Mouse (Mus musculus) stomach, embryonic 16.5 days (tissue): ENCODE measurements around the gene Cir1. TPM values are rescaled to one million over a fixed set of nuclear protein-coding genes. Genes with fewer than 3 reads are reported as not detected.

Source experiments
- ATAC-seq: fragments of 200-750 bp; cut with Nextera tagmentation; 2 replicates; pipeline ENCODE4 v1.8.0; 2017; ENCODE audit warnings: moderate number of reproducible peaks, moderate TSS enrichment; ENCODE audit not compliant: insufficient read depth, low FRiP score
- H3K27ac ChIP-seq: fragments of 300-500 bp; sonication (generic); 2 replicates; pipeline ENCODE4 v1.5.1; 2014; ENCODE audit warnings: low read length
- H3K27me3 ChIP-seq: fragments of 300-500 bp; sonication (generic); 2 replicates; pipeline ENCODE4 v1.6.1; 2014; ENCODE audit warnings: low read length, control low read depth, mixed read lengths; ENCODE audit not compliant: control insufficient read depth, insufficient read depth
- H3K36me3 ChIP-seq: fragments of 300-500 bp; sonication (generic); 2 replicates; pipeline ENCODE4 v1.6.1; 2014; ENCODE audit warnings: low read length; ENCODE audit not compliant: control insufficient read depth, insufficient read depth
- H3K4me1 ChIP-seq: fragments of 300-500 bp; sonication (generic); 2 replicates; pipeline ENCODE4 v1.6.1; 2014; ENCODE audit warnings: low read length, control low read depth, mixed read lengths; ENCODE audit not compliant: control insufficient read depth, insufficient read depth
- H3K4me2 ChIP-seq: fragments of 300-500 bp; sonication (generic); 2 replicates; pipeline ENCODE4 v1.6.1; 2014; ENCODE audit warnings: low read depth, low read length, mixed read lengths
- H3K4me3 ChIP-seq: fragments of 300-500 bp; sonication (generic); replicated peaks from 2 replicates; pipeline ENCODE4 v1.5.1; 2014; ENCODE audit warnings: mild to moderate bottlenecking, low read length
- H3K9ac ChIP-seq: fragments of 300-500 bp; sonication (generic); 2 replicates; pipeline ENCODE4 v1.6.1; 2014; ENCODE audit warnings: low read length
- H3K9me3 ChIP-seq: fragments of 300-500 bp; sonication (generic); replicated peaks from 2 replicates; pipeline ENCODE4 v1.6.1; 2016; ENCODE audit warnings: low read length, control low read depth; ENCODE audit not compliant: control insufficient read depth
- WGBS: fragments of 180-500 bp; shearing (Covaris S2); extraction: QIAGEN DNeasy Blood & Tissue Kit; methylation state at CpG from one replicate; pipeline ENCODE4 v1.1.7; 2014; 5-methylcytosine and 5-hydroxymethylcytosine counted together
- polyA plus RNA-seq: library from polyadenylated mRNA; unstranded; fragments of >200 nt; fragmentation: Nextera tagmentation; extraction: Ambion mirVana; gene quantifications from 2 replicates; pipeline ENCODE4 v1.2.1, GENCODE M21; 2015

Cir1 gene
- polyA plus RNA-seq, 1 experiment from 2014 or later, result 22.4 TPM

- WGBS, result 4% methylated on average over 38 of the region's 38 CpGs
- Histone ChIP-seq H3K4me1 (peaks cover 22% of the 10 kb centered on the region), H3K36me3 (no peaks in the 10 kb centered on the region), H3K9me3 (no peaks in the 10 kb centered on the region), H3K4me3 (no peak overlapping the region), H3K4me2 (no peak overlapping the region), H3K27ac (no peak overlapping the region), H3K9ac (no peak overlapping the region), H3K27me3 (peaks cover 69% of the 10 kb centered on the region)
- ATAC-seq, result no peak
Observed at GRCm38 (mm10) chr2:73277021-73277708, 35.3 kb downstream of the Cir1 start.

DNA sequence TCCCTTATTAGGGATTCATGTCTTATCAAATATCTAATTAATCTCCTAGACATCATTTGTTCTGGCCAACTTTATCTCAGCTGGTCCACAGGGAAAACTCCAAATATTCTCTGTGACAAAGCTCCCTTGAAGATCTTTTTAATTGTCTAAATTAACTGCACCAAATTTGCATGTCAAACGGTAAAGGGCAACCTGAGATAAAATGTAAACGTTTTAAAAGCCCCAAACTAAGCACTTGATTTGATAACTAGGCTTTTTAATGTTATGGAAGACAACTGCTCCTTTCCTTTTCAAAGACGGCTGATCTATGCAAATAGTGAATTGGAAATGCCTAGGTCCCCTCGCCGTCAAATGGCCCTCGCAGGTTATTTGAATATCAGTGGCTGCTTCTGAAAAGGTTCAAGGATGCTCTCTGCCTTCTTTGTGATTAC is 36.3 kb downstream of the Cir1 start:
- no peak for ATAC-seq
- H3K9ac ChIP-seq, result no peak overlapping the region
- no peak overlapping the region for H3K4me3 ChIP-seq
- H3K27ac ChIP-seq, result no peak overlapping the region
- peaks cover 29% of the 10 kb centered on the region for H3K4me1 ChIP-seq
- no peaks in the 10 kb centered on the region for H3K9me3 ChIP-seq
- no peaks in the 10 kb centered on the region for H3K36me3 ChIP-seq
- peaks cover 68% of the 10 kb centered on the region for H3K27me3 ChIP-seq
- no peak overlapping the region for H3K4me2 ChIP-seq
- WGBS, result 3% methylated on average over 6 of the region's 6 CpGs

DNA sequence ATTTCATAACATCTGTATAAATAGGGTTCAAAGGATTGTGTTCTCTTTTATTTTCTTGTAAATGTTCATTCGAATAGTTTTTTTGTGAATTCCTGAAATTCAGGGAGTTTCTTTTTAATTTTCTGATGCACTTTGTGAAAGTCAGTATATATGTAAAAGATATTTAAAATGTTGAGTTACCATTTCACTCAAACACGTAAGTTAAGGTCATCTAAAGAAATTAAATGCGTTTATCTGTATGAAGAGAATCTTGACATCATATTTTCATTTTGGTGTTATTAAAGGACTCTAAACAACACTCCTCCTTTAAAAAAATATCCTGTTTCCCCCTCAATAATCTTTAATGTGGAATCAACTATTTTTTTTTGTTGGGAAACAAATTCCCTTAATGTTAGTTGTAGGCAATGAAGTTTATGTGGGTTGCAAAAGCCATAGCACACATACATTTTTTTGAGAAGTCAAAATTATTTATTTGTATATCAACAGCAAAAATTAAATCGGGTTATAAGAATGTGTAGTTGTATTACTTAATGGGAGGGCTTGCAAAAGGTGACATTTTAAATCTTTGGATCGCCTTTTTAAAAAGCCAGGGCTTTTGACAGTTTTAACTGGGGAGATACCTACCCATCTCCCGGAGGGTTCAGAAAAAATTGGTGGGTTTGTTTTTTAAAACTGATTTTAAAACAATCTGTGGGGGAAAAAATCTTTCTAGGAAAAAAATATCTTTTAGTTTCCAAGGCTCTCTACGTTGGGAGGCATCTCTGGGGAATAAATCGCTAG is 37.0 kb downstream of the Cir1 start:
- H3K27ac ChIP-seq, result no peak overlapping the region
- no peaks in the 10 kb centered on the region for H3K36me3 ChIP-seq
- H3K9me3 ChIP-seq, result no peaks in the 10 kb centered on the region
- H3K9ac ChIP-seq, result no peak overlapping the region
- peaks cover 26% of the 10 kb centered on the region for H3K4me1 ChIP-seq
- 11% methylated on average over 8 of the region's 8 CpGs for WGBS
- no peak for ATAC-seq
- no peak overlapping the region for H3K4me3 ChIP-seq
- peaks cover 67% of the 10 kb centered on the region for H3K27me3 ChIP-seq
- no peak overlapping the region for H3K4me2 ChIP-seq

DNA sequence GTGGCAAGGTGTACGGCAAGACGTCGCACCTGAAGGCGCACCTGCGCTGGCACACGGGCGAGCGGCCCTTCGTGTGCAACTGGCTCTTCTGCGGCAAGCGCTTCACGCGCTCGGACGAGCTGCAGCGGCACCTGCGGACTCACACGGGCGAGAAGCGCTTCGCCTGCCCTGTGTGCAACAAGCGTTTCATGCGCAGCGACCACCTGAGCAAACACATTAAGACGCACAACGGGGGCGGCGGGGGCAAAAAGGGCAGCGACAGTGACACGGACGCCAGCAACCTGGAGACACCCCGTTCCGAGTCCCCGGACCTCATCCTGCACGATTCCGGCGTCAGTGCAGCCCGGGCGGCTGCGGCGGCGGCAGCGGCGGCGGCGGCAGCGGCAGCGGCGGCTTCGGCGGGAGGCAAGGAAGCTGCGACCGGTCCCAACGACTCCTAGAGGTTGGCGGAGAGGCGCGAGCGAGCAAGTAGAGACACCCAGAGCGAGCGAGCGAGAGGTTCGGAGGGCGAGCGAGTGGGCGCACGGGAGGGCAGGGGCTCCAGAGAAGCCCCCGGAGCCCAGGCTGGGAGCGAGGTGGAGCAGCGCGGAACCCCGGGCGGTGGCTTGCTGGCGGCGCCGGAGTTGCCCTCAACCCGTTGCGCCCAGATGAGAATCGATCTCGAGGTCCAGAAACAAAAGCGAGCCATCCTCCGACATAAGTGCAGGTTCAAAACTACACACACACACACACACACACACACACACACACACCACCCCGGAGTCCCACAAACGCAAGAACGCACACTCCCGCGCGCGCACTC is 38.2 kb downstream of the Cir1 start:
- no peak overlapping the region for H3K9ac ChIP-seq
- no peak overlapping the region for H3K27ac ChIP-seq
- H3K27me3 ChIP-seq, result peaks cover 69% of the 10 kb centered on the region
- peak; percentile 14; the same call in 1 of the 2 replicates for ATAC-seq
- peak overlapping the region; percentile 41 for H3K4me3 ChIP-seq
- H3K9me3 ChIP-seq, result no peaks in the 10 kb centered on the region
- no peaks in the 10 kb centered on the region for H3K36me3 ChIP-seq
- peaks cover 26% of the 10 kb centered on the region for H3K4me1 ChIP-seq
- WGBS, result under 1% methylated on average over 88 of the region's 88 CpGs
- peak overlapping the region; percentile 58 for H3K4me2 ChIP-seq

- ATAC-seq, result peak; percentile 38; the same call in 1 of the 2 replicates
- Histone ChIP-seq H3K4me3 (peak overlapping the region; percentile 41), H3K9ac (no peak overlapping the region; the same call in 1 of the 2 replicates), H3K4me2 (peak overlapping the region; percentile 58), H3K27ac (no peak overlapping the region), H3K4me1 (peaks cover 26% of the 10 kb centered on the region), H3K36me3 (no peaks in the 10 kb centered on the region), H3K27me3 (peaks cover 69% of the 10 kb centered on the region), H3K9me3 (no peaks in the 10 kb centered on the region)
- under 1% methylated on average over 105 of the region's 110 CpGs for WGBS
Observed at GRCm38 (mm10) chr2:73273249-73274118, 39.0 kb downstream of the Cir1 start.

DNA sequence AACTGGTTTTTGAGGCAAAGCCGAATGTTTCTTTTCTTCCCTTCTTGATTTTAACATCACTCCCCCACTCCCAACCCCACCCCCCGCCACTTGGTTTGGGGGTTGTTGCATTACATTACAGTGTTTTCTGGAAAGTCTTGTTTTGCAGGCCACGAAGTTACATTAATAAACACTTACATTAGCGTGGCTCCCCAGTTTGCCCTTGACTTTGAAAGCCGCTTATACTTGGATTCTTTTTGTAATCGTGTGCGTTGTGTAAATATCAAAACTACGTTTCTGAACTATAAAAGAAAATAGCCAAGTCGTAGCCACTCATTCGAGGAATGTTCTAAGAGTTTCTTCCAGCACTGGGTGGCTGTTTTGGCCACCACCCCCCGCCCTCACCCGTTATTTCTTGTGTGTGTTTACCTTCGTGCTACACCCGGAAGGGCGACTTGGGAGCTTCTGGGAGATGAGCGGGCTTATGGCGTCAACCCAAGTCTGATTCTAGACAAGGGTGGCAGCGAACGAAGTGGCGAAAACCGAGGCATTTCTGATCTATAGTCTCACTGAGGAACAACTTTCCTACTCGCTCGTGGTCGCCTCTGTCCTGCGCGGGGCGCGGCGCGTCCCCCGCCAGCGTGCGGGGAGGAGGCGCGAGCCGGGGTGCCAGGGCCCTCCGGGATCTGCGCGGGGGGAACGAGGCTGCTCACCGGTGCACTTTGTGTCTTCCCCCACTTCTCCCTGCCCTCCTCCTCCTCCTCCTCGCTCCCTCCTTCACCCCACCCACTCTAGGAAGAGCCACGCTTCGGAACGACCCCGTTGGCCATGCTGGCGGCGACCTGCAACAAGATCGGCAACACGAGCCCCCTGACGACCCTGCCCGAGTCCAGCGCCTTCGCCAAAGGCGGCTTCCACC is 39.9 kb downstream of the Cir1 start:
- H3K4me2 ChIP-seq, result peak overlapping the region; percentile 58
- WGBS, result under 1% methylated on average over 55 of the region's 55 CpGs
- peaks cover 72% of the 10 kb centered on the region for H3K27me3 ChIP-seq
- no peak for ATAC-seq
- H3K9ac ChIP-seq, result no peak overlapping the region
- no peak overlapping the region for H3K27ac ChIP-seq
- no peaks in the 10 kb centered on the region for H3K9me3 ChIP-seq
- H3K36me3 ChIP-seq, result no peaks in the 10 kb centered on the region
- peak overlapping the region; percentile 41 for H3K4me3 ChIP-seq
- peaks cover 26% of the 10 kb centered on the region for H3K4me1 ChIP-seq

GRCm38 (mm10) chr2:73271459-73272161 is 40.9 kb downstream of the Cir1 start, which contains the start of gene Sp9:
Gene Sp9, plus strand, starts transcription at chr2:73271925.
- Histone ChIP-seq H3K27me3 (peaks cover 72% of the 10 kb centered on the region), H3K36me3 (no peaks in the 10 kb centered on the region), H3K4me1 (peaks cover 26% of the 10 kb centered on the region), H3K4me3 (peak within 1 kb of the TSS; percentile 41), H3K9ac (no peak within 1 kb of the TSS), H3K9me3 (no peaks in the 10 kb centered on the region), H3K27ac (no peak within 1 kb of the TSS), H3K4me2 (peak within 1 kb of the TSS; percentile 58)
- ATAC-seq, result peak; percentile 54; the same call in 1 of the 2 replicates
- WGBS, result 2% methylated on average over 48 of the region's 48 CpGs
